ENCODE assay signal across 8 mouse cellular contexts in the genomic region with DNA sequence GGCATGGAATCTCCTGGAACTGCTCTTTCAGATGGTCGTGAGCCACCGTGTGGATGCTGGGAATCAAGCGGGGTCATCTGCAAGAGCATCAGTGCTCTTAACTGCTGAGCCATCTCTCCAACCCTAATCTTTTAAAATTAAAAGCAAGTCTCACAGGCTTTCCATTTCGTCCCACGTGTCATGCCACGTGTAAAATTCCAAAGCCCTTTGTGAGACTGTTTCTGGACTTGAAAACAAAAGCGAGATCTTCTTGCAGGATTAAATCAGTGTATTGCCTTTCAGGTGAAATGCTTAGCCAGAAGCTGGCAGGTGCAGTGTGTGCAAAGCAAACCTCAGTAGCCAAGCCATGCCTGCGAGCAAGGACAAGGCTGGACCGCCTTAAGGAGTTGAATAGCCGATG. TPM values are rescaled to one million over a fixed set of nuclear protein-coding genes. Genes with fewer than 3 reads are reported as not detected.
DNase-seq lines count a peak whose midpoint lies in the region; ATAC-seq and TF ChIP-seq lines count a peak whose summit lies in the region.

No protein-coding gene starts in this region.

- no peak; the same call in 1 of the 2 replicates for TF ChIP-seq CTCF in stomach, postnatal 0 days (IDR thresholded peaks at IDR 0.05; ENCODE audit: low read depth)

- H3K4me1 ChIP-seq in limb, embryonic 15.5 days, result peaks cover 14% of the 10 kb centered on the region
- peaks cover 3% of the 10 kb centered on the region; the same call in 1 of the 2 replicates for H3K4me1 ChIP-seq in stomach, postnatal 0 days (replicated peaks; ENCODE audit: control insufficient read depth, insufficient read depth)

- 35% methylated on average over 10 of the region's 10 CpGs for WGBS in limb, embryonic 15.5 days
- 33% methylated on average over 10 of the region's 10 CpGs for WGBS in stomach, postnatal 0 days

- ATAC-seq in limb, embryonic 15.5 days (ENCODE audit: insufficient number of reproducible peaks, low FRiP score, low TSS enrichment, low read depth), result no peak
- ATAC-seq in stomach, postnatal 0 days (ENCODE audit: low FRiP score, low TSS enrichment), result no peak

- no peaks in the 10 kb centered on the region for H3K9me3 ChIP-seq in limb, embryonic 15.5 days
- H3K9me3 ChIP-seq in stomach, postnatal 0 days (ENCODE audit: control insufficient read depth, low read length), result no peaks in the 10 kb centered on the region

- H3K27ac ChIP-seq in limb, embryonic 15.5 days, result peak overlapping the region; percentile 80
- H3K27ac ChIP-seq in stomach, postnatal 0 days (replicated peaks), result peak overlapping the region; percentile 88

- peaks cover 4% of the 10 kb centered on the region; the same call in 1 of the 2 replicates for H3K36me3 ChIP-seq in limb, embryonic 15.5 days
- no peaks in the 10 kb centered on the region for H3K36me3 ChIP-seq in stomach, postnatal 0 days (ENCODE audit: control insufficient read depth, insufficient read depth, low read length)

- peak overlapping the region; percentile 70 for H3K4me3 ChIP-seq in limb, embryonic 15.5 days
- H3K4me3 ChIP-seq in stomach, postnatal 0 days (ENCODE audit: low read depth, low read length), result peak overlapping the region; percentile 77

- peak overlapping the region; percentile 26 for H3K9ac ChIP-seq in limb, embryonic 15.5 days
- H3K9ac ChIP-seq in stomach, postnatal 0 days (ENCODE audit: low read length), result peak overlapping the region; percentile 64

- H3K27me3 ChIP-seq in limb, embryonic 15.5 days, result no peaks in the 10 kb centered on the region
- H3K27me3 ChIP-seq in stomach, postnatal 0 days (ENCODE audit: control insufficient read depth, insufficient read depth, low read length), result no peaks in the 10 kb centered on the region

- no peak for TF ChIP-seq EP300 in stomach, postnatal 0 days (optimal IDR thresholded peaks at IDR 0.05)

- peak overlapping the region; percentile 48 for H3K4me2 ChIP-seq in limb, embryonic 15.5 days
- peak overlapping the region; percentile 88 for H3K4me2 ChIP-seq in stomach, postnatal 0 days (replicated peaks; ENCODE audit: low read depth)

- DNase-seq in cerebellum, adult 9-10 months, result peak; percentile 53
- DNase-seq in cerebellum, adult 11-12 months, result no peak
- peak; percentile 16 for DNase-seq in right cerebral cortex, postnatal 4 days
- DNase-seq in right cerebral cortex, postnatal 10 days (ENCODE audit: low spot score in 2 of 2), result no peak
- DNase-seq in stomach, postnatal 0 days (ENCODE audit: low spot score), result no peak
- no peak for DNase-seq in urinary bladder, postnatal 36 days (ENCODE audit: low spot score in 2 of 2)
- DNase-seq in natural killer cell, adult 2 months (ENCODE audit: low spot score in 2 of 2), result no peak

RNA-seq across cellular contexts. Expression of a gene that starts 0.5 kb away (rescaled TPM):
- polyA plus RNA-seq in limb, embryonic 15.5 days (2015; fragmentation: Nextera tagmentation; extraction: Ambion mirVana), result 60.5 and 69.0 TPM in 2 replicates
- 17.1 and 18.8 TPM in 2 replicates for polyA plus RNA-seq in stomach, postnatal 0 days (2015; fragmentation: Nextera tagmentation; extraction: Ambion mirVana)

RNA-seq across cellular contexts. Expression of a gene that starts 21.2 kb away (rescaled TPM):
- polyA plus RNA-seq in limb, embryonic 15.5 days (2015; fragmentation: Nextera tagmentation; extraction: Ambion mirVana), result 6.6 and 6.8 TPM in 2 replicates
- polyA plus RNA-seq in stomach, postnatal 0 days (2015; fragmentation: Nextera tagmentation; extraction: Ambion mirVana), result 2.6 and 2.7 TPM in 2 replicates

RNA-seq across cellular contexts. Expression of a gene that starts 59.7 kb away (rescaled TPM):
- 25.2 and 29.0 TPM in 2 replicates for polyA plus RNA-seq in limb, embryonic 15.5 days (2015; fragmentation: Nextera tagmentation; extraction: Ambion mirVana)
- 11.6 and 12.4 TPM in 2 replicates for polyA plus RNA-seq in stomach, postnatal 0 days (2015; fragmentation: Nextera tagmentation; extraction: Ambion mirVana)

Comparison
In these comparisons a context has a peak if more than half of its experiments do, and no peak if none do; other contexts are left out.
1. DNase-seq: peak in cerebellum, adult 9-10 months (single experiment) and right cerebral cortex, postnatal 4 days (single experiment); none in cerebellum, adult 11-12 months (single experiment), right cerebral cortex, postnatal 10 days (0 of 2), stomach, postnatal 0 days (single experiment), urinary bladder, postnatal 36 days (0 of 2) and natural killer cell, adult 2 months (0 of 2).